Mouse (Mus musculus): ENCODE data around the gene Cers3. TPM values are rescaled to one million over a fixed set of nuclear protein-coding genes. Genes with fewer than 3 reads are reported as not detected.

The Cers3 gene
- total RNA-seq, 2 experiments from 2014 or later, result 0.30 to 0.49 TPM

Other genes with a start within 250 kb of the Cers3 start
- 10 to 100 TPM; 17.0 to 17.5 TPM for gene Asb7, start 53.9 kb upstream of the Cers3 start, total RNA-seq (2021)
- gene Lins1, start 53.6 kb upstream of the Cers3 start, total RNA-seq (2021), result 10 to 100 TPM in 1 of 2 experiments, 1 to 10 TPM in 1; 9.1 to 10.2 TPM
- gene Adamts17, start 96.2 kb downstream of the Cers3 start, total RNA-seq (2021), result 10 to 100 TPM; 20.7 to 29.2 TPM